Mouse (Mus musculus) lung, postnatal 4 days (tissue): ENCODE measurements around the gene Blvrb.
A peak's percentile ranks its signal among the peaks of the same experiment; 100 is the strongest.

Experiments
- DNase-seq, 2 experiments: peaks; one replicate each; pipeline ENCODE4 v3.0.0; 2021

Blvrb gene

DNA sequence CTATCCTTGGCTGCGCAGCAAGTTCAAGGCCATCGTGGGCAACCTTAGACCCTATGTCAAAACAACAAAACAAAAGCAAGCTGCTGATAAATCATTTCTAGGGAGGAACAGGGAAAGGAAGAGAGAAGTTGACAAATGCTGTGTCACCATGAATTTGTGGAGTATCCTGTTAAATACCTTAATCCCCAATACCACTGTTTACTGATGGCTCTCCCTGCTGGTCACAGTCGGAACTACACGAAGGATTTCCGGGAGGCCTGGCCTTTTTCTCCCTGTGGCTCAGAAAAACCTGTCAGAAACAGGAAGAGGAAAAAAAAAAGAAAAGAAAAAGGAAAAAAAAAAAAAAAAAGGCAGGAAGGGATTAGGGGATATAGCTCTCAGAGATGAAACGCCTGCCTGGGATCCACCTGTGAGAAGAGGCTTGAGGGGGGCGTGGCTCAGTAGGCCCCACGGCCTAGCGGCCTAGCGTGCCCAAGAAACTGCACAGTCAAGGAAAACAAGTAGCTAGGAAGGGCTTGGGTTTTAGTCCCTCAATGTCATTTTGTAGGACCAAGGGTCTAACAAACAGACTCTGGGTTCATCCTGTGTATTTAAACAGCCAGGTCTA is 1.6 kb downstream of the Blvrb start:
- peak; percentile 67 to 83 for DNase-seq

DNA sequence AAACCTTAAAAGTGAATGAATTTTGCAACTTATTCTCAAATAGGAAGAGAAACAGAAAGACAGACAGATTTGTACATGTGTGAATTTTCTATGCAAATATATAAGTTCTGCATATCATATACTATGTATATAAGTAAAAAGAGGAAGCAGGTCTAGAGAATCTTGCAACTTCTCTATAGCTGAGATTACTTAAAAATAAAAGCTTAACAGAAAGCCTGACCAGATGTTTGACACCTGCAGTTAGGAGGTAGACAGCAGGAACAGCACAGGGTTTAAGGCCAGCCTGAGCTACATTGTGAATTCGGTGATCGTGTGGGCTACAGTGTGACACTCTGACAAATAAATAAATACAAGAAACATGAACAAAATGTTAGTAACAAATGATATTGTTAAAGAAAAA is 3.6 kb downstream of the Blvrb start:
- DNase-seq = no peak

DNA sequence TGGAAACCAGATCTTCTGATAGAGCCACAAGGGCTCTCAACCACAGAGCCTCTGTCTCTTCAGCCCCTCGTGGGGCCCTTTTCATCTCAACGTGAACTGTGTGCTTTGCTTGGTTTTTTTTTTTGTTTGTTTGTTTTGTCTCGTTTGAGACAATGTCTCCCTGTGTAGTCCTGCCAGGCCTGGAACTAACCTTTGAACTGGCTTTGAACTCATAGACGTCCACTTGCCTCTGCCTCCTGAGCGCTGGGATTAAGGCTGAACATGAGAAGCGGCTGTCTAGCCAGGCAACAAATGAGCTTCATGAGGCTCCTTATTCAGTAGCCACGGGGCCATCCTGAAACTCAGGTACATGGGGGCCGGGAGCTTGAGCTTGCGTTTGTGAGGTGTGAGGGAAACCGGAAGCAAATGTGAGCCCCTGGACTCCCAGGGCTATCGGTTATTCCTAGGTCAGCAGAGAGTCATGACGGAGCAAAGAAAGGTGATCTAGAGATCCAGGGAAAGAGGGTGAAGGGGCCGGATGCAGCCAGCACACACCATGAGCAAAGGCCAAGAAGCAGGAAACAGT is 4.5 kb downstream of the Blvrb start:
- no peak for DNase-seq

DNA sequence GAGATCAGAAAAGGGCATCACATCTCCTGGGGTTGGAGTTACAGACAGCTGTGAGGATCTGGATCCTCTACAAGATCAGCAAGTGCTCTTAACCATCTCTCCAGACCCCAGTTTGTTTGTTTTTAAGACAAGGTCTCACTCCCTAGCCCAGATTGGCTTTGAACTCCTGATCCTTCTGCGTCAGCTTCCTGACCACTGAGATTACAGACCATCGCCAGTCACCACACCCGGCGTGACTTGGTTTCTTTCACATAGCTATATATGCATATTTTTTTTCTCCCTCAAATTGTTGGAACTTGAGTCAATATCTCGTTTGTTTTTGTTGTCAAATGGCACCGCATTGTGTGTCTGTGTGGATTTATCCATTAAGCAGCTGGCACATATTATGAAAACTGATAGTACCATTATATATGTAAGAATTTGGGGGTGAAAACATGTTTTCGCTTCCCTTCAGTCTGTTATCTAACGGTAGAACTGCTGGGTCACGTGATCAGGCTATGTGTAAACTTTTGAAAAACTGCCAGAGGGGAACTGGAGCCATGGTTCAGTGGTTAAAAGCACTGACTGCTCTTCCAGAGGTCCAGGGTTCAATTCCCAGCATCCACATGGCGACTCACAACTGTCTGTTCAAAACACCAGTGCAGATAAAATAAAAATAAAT is 6.8 kb downstream of the Blvrb start:
- DNase-seq = no peak

DNA sequence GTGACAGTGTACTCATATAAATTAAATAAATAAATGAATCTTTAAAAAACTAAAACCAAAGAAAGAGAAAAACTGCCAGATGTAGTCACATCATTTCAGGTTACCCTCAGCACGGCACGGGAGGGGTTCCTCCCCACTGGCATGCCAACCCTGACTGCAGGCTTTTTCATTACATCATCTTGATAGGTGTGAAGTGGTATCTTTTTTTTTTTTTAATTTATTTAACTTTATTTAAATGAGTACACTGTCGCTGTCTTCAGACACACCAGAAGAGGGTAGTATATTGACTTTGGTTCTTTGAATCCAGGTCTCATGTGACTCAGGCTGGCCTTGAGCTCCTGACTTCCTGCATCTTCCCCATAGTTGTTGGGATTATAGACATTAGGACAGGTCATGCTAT is 7.5 kb downstream of the Blvrb start:
- DNase-seq = no peak

DNA sequence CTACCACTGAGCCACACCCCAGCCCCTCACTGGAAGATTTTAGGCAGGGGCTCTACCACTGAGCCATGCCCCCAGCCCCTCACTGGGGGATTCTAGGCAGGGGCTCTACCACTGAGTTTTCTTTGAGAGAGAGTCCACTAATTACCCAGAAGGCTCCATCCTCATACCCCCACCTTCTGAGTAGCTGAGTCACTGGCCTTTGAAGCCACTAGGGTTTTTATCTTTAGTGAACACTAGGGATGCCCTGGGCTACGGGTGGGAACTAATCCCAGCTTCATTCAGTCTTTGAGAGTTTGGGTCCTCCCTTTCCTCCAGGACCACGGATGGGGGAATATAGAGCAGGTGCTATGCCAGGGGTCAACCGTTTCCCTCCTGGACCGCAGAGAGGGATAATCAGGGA is 10.8 kb downstream of the Blvrb start:
- no peak for DNase-seq

DNA sequence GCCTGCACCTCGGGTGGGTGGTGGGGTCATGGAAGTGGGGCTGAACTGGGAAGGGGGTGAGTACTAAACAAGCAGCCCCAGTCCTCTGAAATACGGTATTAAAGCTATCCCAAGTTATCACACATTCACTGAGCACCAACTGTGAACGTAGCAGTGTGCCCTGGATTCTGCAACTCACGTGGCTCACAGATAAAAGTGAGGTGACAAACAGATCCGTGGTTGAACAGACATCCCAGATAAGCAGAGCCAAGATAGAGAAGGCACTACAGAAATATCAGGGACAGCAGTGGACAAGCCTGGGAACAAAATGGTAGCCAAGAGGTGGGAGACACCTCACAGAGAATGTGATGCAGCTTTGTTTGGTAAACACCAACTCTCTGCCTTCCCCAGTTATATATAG is 11.9 kb downstream of the Blvrb start:
- no peak for DNase-seq

DNA sequence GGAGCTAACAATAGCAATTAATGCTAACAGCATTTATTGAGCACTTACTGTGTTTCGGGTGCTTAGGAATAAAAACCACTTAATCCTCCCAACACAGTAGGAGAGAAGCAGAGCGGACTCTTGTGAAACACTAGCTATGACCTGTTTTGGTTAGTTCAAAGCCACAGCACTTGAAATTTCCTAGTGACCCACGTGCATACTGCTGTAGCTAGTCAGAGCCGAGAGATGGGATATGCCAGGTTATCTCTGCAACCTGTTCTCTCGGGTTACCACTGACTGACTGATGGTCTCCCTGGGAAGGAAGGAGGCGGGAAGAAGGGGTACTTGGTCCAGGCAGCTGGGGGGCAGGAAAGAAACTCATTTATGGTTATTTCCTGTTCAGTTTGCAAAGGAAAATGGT is 12.7 kb downstream of the Blvrb start:
- DNase-seq = no peak

DNA sequence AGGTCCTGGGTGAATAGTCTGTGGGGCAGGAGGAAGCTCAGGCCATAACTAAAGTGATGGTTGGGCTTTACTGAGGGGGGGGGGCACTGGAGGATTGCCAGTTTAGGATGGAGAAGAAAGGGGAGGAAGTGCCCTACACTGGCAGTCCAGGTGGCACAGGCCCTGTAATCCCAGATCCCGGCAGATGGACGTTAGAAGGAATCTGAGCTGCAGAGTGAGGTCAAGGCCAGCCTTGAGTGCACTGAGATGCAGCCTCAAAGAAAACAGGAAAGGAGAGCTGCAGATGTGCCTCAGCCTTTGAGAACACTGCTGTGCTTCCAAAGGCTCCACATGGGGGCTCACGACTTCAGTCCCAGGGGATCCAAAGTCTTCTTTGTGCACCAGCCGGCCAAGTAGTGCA is 19.9 kb downstream of the Blvrb start:
- no peak for DNase-seq

DNA sequence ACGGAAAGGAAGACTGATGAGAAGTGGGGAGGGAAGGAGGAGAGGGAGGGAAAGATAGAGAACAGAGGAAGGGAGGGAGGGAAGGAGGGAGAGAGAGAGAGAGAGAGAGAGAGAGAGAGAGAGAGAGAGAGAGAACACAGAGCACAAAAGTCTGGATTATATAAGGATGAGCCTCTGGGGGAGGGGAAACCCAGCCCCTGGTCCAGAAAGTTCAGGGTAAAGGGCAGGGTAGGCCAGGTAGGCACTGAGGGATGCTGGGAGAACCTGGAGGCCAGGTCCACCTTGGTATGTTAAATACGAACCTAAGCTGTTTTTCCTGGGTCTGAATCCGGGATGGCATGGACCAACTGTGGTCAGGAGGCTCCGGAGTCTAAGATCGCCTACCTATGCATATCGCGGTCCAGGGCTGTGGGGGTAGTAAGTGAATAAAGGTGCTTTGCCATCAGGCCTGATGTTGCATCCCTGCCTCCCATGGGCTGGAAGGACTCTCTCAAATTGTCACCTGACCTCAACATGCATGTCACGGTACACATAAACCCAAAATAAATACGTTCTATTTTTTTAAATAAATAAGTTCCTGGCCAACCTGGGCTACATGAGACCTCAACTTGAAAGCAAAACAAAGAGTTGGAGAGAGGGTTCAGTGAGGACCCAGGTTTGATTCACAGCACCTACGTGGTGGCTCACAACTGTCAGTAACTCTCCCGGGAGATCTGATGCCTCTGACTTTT is 23.8 kb downstream of the Blvrb start:
- DNase-seq = no peak

DNA sequence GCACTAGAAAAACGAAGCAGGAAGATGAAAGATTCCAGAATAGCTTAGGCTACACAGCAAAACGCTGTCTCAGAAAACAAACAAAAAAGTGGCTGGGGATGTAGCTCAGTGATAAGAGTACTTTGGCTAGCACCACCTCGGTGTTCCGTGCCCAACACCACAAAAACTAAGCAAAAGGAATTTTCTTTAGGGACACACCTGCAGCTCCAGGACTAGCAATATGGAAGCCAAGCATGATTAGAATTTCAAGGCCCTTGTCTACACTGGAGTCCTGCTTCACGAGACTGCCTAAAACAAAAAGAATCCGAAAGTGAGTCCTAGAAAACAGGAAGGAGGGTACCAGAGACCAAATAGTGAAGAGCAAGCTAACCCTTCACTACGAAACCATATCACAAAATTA is 24.8 kb downstream of the Blvrb start:
- no peak for DNase-seq

DNA sequence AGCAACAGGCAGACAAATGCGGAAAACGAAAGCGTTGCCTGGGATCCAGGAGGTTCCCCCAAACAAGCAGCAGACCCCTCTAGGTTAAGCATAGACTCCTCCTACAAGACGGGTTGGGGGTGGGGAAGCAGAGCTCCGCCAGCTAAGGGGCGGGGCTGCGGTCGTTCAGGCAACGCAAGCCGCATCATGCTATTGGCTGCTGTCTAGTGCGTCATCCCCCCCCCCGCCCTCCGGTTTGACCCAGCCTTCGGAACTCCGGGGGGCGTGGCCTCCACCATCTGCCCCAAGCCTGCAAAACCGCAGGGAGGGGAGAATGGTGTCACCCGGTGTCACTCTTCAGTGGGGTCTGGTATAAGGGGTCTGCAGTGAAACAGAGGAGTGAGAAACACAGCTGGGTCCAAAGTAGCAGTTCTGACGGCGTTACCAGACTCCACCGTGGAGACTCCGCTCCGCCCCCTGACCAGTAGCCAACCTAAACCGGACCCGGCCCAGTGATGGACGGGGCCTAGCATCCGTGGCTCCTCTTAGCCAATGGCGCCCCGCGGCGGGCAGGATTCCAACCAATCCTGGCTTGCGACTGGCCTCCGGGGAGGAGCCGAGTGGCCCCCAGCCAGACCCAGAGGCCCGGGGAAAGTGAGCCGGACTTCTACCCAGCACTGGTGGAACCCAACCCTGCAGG is 25.5 kb downstream of the Blvrb start, which contains the start of gene Sertad3:
Gene Sertad3, plus strand, starts transcription at position 613 of the 679 bp plus-strand sequence.
- peak; percentile 100 for DNase-seq

DNA sequence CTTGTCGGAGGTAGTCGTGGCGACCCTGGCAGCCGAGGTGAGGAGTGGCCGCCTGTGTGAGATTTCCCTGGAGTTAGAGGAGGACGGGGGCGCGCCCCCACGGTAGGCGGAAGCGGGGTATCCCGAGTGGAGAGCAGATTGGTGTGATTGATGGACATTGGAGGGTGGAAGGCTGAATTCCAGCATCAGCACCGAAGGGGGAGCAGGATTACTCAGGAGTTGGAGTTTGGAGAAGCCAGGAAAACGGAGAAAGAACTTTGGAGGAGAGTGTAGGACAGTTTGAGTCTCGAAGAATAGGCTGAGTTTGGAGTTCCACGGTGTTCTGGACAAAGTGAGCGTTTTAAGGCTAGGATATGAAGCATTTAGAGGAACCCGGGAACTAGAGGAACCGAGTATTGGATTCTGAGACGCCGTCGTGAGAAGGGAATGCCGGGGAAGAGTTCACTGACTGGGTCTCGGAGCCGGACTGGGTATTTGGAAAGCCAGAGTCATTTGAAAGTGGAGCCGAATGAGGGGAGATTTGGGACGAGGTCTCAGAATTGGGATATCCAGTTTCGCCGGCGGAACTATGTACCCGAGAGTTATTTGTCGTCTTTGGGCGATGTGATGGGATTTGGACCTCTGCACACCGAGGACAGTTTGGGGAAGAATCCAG is 26.2 kb downstream of the Blvrb start:
- no peak for DNase-seq

DNA sequence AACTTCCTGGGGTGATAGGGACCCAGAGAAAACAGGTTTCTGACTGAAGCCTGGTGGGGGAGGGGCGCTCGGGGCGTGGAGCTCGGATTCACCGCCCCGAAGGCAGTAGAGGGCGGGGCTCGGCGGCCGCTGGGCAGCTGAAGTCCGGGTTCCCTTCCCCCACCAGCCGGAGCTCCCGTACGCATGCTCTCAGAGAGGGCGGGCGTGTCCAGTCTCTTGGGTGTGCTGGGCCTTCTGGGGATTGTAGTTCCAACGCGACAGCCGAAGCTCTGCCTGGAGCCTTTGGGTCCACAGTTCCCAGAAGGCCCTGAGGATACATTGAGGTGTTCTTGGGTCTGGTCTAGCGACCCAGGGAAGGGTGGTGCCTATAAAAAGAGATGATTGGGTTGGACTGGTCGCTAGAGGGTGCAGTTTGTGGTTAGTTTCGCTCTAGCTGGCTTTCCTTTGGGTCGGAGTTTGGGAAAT is 26.7 kb downstream of the Blvrb start:
- DNase-seq = peak; percentile 99

DNA sequence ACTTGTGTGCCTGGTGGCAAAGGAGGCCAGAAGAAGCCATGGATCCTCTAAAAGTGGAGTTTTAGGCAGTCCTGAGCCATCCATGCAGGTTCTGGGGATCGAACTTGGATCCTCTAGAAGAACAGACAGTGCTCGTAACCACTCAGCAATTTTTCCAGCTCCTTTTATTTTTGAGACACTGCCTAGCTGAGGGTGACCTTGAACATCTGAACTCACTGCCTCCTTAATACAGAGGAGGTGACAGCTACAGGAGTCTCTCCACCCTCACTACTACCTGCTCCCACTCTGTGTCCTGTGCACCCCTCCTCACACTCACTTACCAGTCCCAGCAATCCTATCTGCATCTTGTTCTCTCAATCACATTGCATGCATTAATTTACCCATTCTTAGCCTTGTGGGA is 27.8 kb downstream of the Blvrb start:
- no peak for DNase-seq

DNA sequence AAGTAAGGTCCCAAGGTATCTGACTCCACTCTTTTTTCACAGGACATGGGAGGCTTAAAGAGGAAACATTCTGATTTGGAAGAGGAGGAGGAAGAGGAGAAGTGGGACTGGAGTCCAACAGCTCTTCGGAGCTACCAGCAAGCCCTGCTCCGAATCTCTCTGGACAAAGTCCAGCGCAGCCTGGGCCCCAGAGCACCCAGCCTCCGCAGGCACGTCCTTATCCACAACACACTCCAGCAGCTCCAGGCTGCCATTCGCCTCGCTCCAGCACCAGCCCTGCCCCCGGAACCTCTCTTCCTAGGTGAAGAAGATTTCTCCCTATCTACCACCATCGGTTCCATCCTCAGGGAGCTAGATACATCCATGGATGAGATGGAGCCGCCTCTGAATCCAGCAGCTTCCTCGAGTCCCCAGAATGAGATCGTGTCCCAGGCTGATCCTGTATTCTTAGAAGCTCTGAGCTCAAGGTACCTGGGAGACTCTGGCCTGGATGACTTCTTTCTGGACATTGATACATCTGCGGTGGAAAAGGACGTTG is 28.4 kb downstream of the Blvrb start:
- no peak for DNase-seq

DNA sequence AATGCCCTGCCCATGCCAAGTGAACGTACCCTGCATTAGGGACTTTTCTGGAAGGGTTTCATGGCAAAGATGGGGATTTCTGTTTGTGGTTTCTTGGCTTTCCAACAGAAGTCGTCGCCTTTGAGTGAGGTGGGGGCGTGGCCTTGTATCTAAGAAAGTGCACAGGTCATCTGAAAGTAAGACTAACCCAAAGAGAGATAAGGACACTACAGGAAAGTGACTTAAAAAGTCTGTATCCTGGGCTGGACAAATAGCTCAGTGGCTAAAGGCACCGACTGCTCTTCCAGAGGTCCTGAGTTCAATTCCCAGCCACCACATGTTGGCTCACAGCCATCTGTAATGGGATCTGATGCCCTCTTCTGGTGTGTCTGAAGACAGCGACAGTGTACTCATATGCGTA is 30.8 kb downstream of the Blvrb start:
- DNase-seq = no peak

DNA sequence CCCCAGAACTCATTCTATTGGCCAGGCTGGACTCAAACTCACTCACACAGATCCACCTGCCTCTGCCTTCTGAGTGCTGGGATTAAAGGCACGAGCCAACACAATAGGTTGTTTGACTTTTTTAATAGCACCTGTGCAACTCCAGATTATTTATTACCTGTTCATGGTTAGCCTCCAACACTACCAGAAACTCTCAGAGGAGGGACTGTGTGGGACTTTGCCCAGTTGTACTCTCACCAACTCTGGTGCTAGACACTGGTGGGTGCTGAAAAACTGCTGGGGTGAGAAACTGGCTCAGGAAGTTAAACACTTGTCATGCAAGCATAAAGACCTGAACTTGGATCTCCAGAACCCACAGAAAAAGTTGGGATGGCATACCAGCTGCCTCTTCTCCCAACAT is 32.0 kb downstream of the Blvrb start:
- DNase-seq = no peak

DNA sequence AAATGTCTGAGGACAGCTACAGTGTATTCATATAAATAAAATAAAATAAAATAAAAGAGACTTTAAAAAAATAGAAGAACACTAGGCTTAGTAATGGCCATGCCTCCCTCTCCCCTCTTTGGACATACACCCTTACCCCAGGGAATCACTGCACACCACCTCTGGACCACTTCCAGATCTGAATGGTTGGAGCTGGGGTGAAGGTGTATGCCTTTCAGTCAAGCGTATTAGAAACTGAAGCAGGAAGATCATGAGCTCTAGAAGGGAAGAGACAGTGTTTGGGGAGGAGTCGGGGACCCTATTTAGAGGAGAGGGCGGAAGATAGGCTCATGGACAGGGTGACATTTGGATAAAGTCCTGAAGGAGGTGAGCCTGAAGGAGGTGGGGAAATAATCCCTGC is 32.7 kb downstream of the Blvrb start:
- no peak for DNase-seq

DNA sequence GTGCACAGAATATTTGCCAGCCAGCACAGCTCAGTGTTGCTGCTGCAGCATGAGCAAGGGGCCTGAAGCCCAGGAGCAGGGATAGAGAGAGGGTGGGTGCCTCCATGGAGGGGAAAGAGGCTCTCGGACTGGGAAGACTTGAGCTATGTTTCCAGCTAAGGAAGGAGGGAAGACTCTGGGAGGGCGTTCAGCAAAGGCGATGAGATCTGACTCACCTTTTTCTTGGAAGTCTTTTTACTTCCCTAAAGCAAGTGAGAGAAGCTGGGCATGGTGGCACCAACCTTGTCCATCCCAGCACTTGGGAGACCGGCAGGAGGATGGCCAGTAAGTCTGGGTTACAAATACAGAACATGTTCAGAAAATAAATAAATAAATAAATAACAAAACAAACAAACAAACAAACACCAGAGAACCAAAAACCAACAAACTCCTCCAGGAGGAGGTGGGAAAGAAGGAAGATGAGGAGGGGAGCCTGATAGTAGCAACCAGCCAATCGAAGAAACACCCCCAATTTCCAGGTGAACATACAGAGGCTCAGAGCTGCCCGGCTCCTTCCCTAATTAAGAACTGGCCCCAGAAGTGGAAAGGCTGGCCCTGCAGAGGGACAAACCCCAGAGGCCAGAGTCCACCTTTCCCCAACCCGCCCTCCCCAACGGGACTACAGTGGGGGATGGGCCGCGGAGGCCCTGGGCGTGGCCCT is 33.3 kb downstream of the Blvrb start:
- no peak for DNase-seq

DNA sequence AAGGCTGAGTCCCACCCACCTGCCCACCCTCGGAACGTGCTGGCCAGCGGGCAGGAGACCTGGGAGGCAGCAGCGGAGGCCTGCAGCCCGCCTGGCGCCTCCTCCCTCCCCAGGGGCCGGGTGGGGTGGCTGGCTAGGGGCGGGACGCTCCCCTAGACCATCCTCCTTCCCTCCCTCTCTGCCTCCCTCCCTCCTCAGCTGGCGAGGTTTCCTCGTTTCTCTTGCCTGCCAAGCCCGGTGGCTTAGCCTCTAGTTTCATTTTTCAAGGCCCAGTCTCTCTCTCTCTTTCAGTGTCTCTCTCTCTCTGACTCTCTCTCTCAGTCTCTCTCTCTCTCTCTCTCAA is 33.8 kb downstream of the Blvrb start:
- peak; percentile 92 to 97 for DNase-seq

DNA sequence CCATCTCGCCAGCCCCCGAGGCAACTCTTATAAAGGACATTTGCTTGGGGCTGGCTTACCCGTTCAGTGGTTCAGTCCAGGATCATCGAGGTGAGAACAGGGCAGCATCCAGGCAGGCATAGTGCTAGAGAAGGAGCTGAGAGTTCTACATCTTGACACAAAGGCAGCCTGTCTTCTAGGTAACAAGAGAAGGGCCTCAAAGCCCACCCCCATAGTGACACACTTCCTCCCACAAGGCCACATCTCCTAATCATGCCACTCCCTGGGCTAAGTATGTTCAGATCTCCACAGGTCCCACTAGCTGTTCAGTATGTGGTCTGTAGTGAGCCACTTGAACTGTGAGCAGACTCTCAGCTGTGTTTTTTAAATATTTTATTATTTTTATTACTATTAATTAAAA is 36.1 kb downstream of the Blvrb start:
- no peak for DNase-seq
